Mouse (Mus musculus) ovary, adult 10 weeks (tissue): ENCODE data around the gene Asb7. TPM values are rescaled to one million over a fixed set of nuclear protein-coding genes. Genes with fewer than 3 reads are reported as not detected.

Experiments
- polyA plus RNA-seq: library from polyadenylated mRNA; stranded (reverse); fragments of 350-450 nt; fragmentation: Illumina TruSeq; extraction: RNeasy Lipid Tissue Mini Kit (QIAGEN cat#74804); gene quantifications from one replicate; pipeline ENCODE4 v1.2.3, GENCODE M21; 2014

Gene Asb7
- polyA plus RNA-seq, result 46.3 TPM

DNA sequence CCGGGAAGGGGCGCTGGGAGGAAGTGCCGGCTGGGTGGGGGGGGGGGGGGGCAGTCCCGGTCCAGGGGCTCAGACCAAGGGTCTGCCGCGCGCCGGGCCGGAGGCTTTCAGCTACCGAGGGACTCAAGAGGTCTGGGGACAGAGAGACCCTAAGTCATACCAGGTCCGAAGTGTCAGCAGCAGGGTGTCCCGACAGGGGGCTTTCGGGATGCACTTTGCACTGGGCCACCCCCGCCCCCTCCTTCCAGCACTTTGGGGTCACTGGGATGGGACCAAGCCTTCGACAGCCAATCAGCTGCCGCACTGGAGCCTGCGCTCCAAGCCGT is at the start of gene Asb7:
Gene Asb7, minus strand, starts transcription at position 303 of the 326 bp plus-strand sequence.

DNA sequence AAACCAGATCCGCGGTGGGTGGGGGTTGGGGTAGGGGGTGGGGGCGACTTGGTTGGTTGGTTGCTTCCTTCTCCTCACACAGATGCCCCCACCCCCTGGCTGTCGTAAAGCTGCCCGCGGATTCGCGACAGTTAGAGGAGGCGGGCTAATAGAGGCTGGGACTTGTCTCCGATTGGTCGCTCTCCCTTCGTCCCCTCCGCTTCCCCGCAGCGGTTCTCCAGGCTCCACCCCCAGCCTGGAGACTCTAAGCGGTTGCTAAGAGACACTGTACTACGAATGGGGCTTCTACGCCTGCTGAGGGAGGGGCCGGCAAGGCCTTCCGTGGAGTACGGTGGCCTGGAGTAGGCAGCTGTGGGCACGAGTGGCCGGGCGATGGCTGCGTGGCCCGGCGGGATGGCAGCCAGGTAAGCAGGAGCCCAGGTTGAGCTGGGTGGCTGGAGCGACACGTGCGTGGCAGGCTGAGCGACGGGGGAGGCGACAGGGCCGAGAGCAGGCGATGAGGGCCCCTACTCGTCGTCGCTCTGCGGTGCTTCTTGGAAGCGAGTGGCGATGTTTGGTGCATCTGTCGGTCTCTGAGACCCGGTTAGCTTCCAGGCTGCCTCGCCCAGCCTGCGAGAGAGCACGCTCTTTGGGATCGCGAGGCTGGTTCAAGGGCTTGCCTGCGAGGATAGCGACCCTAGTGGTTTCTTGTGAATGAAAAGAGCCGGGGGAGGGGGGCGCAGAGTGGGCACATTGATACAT is 394 bp upstream of the Asb7 start, which contains the start of gene Lins1:
Gene Lins1, plus strand, starts transcription at position 270 of the 741 bp plus-strand sequence.

Other genes starting within 250 kb of the Asb7 start
- gene Lins1, start 293 bp upstream of the Asb7 start, polyA plus RNA-seq, result 17.5 TPM
- 0.71 TPM for gene Cers3, start 53.9 kb upstream of the Asb7 start, polyA plus RNA-seq
- gene Adamts17, start 150.1 kb upstream of the Asb7 start, polyA plus RNA-seq, result 0.68 TPM